Mouse (Mus musculus) T-helper 1 cell (primary cell): ENCODE data around the gene Cfap206.

ENCODE experiments used
- in situ Hi-C: fragments of 300-600 bp; cut with MboI, MseI; formaldehyde crosslinking; loops from one replicate; pipeline ENCODE4 v1.15.1; 2025; ENCODE audit warnings: high pct_unique_total_duplicates

Cfap206 gene

GRCm38 (mm10) chr4:34680530-34680929, 49.5 kb downstream of the Cfap206 start:
- in situ Hi-C loops, result no loop called here

DNA sequence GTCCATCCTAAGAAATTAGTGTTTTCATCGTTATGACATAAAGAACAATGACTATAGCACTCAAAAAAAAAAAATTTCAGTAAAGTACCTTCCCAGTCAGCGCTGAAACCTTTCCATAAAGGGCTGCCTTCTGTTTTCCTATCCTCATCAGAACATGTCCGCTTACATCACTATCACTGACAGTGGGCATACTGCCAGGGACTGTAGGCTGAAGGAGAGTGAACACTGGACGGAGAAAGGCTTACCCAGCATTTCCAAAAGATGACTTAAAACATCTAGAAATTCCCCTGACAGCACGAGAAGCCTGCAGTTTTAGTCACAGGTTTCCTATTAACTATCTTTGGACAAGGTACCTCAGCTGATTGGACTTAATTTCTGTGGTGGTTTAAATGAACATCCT, 56.3 kb downstream of the Cfap206 start:
- in situ Hi-C loops, result no loop called here

DNA sequence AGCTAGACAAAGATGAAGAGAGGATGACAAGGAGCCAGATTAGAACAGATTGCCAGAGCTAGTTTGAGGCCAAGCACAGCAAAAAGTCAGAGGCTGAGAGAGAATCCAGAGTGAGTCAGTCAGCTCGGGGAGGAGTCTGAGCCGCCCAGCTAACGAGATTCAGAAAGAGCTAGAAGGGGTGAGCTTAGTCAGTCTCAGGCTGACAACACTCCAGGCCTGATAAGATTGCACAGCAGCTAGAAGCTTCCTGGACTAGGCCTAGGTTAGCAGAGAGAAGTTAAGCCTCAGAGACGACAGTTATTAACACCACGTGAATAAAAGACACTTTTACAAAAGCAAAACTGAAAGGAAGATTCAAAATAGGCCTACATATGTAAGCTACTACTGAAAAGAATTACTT, 62.1 kb downstream of the Cfap206 start:
- in situ Hi-C loops, result loop anchor here (10.0 kb wide), 1 partner anchor 93 kb away; no protein-coding TSS in a partner anchor

DNA sequence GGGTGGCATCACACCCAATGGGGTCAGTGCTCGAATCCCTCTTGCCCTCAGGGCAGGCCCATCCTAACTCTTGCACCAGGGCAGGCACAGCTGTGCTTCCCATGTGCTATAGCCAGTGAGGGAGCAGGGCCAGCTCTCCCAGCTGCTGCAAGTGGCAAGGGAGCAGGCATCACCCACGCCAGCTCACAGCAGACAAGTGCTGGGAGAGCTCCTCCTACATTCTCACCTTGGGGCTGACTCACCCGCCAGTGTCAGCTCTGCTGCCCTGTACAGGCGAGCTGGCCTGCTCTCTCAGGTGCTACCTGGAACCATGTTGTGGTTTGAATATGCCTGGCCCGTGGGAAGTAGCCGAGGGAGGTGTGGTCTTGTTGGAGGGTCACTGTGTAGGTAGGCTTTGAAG, 68.1 kb downstream of the Cfap206 start:
- in situ Hi-C loops, result loop anchor here (10.0 kb wide), 1 partner anchor 87 kb away; no protein-coding TSS in a partner anchor

DNA sequence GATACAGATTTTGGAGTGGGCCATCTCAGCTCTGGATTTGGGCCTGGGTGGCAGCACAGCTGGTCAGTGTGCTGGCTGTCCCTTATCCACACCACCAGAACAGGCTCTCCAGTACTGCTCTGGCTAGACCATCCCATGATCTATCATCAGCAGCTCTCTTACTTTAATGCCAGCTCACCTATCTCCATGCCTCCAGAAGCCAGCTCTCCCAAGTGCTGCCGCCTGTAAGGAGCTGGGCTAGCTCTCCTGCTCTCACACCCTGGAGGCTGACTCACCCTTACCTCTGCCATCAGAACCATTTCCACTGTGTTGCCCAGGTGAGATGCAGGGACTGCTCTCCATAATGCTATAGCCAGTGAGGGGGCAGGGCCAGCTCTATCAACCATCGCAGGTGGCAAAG, 68.5 kb downstream of the Cfap206 start:
- in situ Hi-C loops, result loop anchor here (10.0 kb wide), 1 partner anchor 87 kb away; no protein-coding TSS in a partner anchor

- in situ Hi-C loops, result no loop called here
These were observed 71.0 kb downstream of the Cfap206 start for GRCm38 (mm10) chr4:34659012-34659411.

DNA sequence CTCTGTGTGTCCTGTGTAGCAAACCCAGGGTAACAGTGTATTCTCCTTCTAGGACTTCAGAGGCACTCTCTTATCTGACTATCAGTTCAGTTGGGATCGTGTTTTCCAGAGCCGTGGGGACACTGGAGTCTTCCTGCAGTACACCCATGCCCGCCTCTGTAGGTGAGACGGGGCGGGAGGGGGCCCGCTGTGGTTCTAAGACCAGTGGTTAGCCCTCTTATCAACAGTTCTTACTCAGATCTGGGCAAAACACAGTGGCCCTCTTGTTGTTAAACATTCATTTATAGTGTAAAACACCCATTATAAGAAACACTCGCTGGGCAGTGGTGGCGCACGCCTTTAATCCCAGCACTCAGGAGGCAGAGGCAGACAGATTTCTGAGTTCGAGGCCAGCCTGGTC, 73.9 kb downstream of the Cfap206 start:
- in situ Hi-C loops, result no loop called here

- in situ Hi-C loops, result no loop called here
These were observed 76.8 kb downstream of the Cfap206 start for GRCm38 (mm10) chr4:34653179-34653578.

GRCm38 (mm10) chr4:34644779-34645178, 85.2 kb downstream of the Cfap206 start:
- in situ Hi-C loops, result loop anchor here (10.0 kb wide), 1 partner anchor 380 kb away; no protein-coding TSS in a partner anchor

DNA sequence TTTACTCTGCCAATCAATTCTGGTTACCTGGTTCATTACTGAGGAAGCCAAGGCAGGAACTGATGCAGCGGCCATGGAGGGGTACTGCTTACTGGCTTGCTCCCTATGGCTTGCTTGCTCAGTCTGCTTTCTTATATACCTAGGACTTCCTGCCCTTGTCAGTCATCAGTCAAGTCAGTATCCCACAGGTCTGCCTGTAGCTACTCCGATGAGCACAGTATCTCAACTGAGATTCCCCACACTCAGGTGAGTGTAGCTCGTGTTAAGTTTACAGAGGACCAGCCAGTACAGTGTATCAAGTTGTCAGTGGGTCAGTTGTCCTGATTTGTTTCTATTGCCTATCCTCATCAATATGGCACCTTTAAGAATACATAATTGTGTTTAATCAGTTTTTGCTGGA, 89.3 kb downstream of the Cfap206 start:
- in situ Hi-C loops, result loop anchor here (10.0 kb wide), 1 partner anchor 376 kb away; no protein-coding TSS in a partner anchor

DNA sequence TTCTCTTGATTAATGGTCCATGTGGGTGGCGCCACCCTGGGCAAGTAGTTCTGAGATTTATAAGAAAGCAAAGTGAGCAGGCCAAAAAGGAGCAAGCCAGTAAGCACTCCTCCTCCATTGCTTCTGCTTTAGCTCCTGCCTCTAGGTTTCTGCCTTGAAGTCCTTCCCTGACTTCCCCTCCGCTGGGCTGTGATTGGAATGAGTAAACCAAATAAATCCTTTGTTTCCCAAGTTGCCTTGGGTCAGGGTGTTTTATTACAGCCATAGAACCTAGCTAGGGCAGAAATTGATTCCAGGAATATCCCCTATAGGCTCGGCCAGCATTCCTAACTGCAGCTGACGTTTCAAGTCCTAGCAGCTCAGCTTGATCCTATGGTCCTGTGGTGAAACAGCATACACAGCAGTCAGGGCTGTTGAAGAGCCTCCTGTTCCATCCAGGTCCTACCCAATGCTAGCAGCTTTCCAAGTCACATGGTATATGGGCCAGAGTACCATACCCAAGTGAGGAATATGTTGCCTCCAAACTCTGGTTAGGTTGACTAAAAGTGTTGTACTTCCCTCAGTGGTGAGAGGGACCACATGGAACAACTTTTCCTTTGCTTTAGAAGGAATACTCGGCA, 90.2 kb downstream of the Cfap206 start:
- in situ Hi-C loops, result loop anchor here (10.0 kb wide), 1 partner anchor 375 kb away; no protein-coding TSS in a partner anchor
